Mouse (Mus musculus) liver, adult 2 months (tissue): ENCODE measurements around the gene Ldb1. TPM values are rescaled to one million over a fixed set of nuclear protein-coding genes. Genes with fewer than 3 reads are reported as not detected.

Experiments
- DNase-seq: peaks from one replicate; pipeline ENCODE4 v3.0.0-alpha.2; 2011; ENCODE audit warnings: low read depth, low spot score; ENCODE audit errors: extremely low read depth
- H3K27ac ChIP-seq: fragments of 200-500 bp; replicated peaks from 2 replicates; pipeline ENCODE4 v1.5.1; 2012; ENCODE audit warnings: low read depth, mild to moderate bottlenecking, control low read depth, inconsistent platforms, low read length; ENCODE audit not compliant: insufficient read depth
- H3K27me3 ChIP-seq: fragments of 200-500 bp; 2 replicates; pipeline ENCODE4 v1.6.1; 2012; ENCODE audit warnings: mild to moderate bottlenecking, moderate library complexity, low read length, inconsistent platforms; ENCODE audit not compliant: control insufficient read depth, insufficient read depth
- H3K36me3 ChIP-seq: fragments of 200-500 bp; 2 replicates; pipeline ENCODE4 v1.6.1; 2012; ENCODE audit warnings: low read length, inconsistent platforms; ENCODE audit not compliant: control insufficient read depth, insufficient read depth
- H3K4me1 ChIP-seq: fragments of 200-500 bp; 2 replicates; pipeline ENCODE4 v1.6.1; 2011; ENCODE audit warnings: low read length; ENCODE audit not compliant: control insufficient read depth, insufficient read depth
- H3K4me3 ChIP-seq: fragments of 200-500 bp; 2 replicates; pipeline ENCODE4 v1.5.1; 2011; ENCODE audit warnings: low read depth, mild to moderate bottlenecking, control low read depth, low read length, moderate library complexity; ENCODE audit not compliant: insufficient read depth
- H3K79me2 ChIP-seq: fragments of 200-500 bp; 2 replicates; pipeline ENCODE4 v1.6.1; 2012; ENCODE audit warnings: inconsistent platforms, mild to moderate bottlenecking, low read length, moderate library complexity; ENCODE audit not compliant: control insufficient read depth, insufficient read depth
- H3K9ac ChIP-seq: fragments of 200-500 bp; 2 replicates; pipeline ENCODE4 v1.6.1; 2012; ENCODE audit warnings: low read depth, mild to moderate bottlenecking, control low read depth, inconsistent platforms, low read length
- CTCF ChIP-seq: fragments of 200-500 bp; IDR thresholded peaks from 2 replicates; pipeline ENCODE4 v1.5.1; 2011; ENCODE audit warnings: low read depth, low read length, control low read depth
- POLR2A ChIP-seq: fragments of 200-500 bp; IDR thresholded peaks from 2 replicates; pipeline ENCODE4 v1.6.1; 2011; ENCODE audit warnings: low read length, control low read depth; ENCODE audit not compliant: insufficient read depth; ENCODE audit errors: extremely low read depth
- WGBS: fragments of 180-500 bp; shearing (Covaris S2); methylation state at CpG from one replicate; pipeline ENCODE4 v1.1.7; 2018; 5-methylcytosine and 5-hydroxymethylcytosine counted together
- polyA plus RNA-seq: library from polyadenylated mRNA; depleted of rRNA; stranded (reverse); fragments of >200 nt; gene quantifications from 2 replicates; pipeline ENCODE4 v1.2.3, GENCODE M21; 2012
- total RNA-seq: library from RNA; depleted of rRNA; stranded (reverse); fragments of >200 nt; gene quantifications from 2 replicates; pipeline ENCODE4 v1.2.3, GENCODE M21; 2014

Ldb1 gene
- total and polyA plus RNA-seq, 2 experiments: 14.9 to 42.1 TPM

DNA sequence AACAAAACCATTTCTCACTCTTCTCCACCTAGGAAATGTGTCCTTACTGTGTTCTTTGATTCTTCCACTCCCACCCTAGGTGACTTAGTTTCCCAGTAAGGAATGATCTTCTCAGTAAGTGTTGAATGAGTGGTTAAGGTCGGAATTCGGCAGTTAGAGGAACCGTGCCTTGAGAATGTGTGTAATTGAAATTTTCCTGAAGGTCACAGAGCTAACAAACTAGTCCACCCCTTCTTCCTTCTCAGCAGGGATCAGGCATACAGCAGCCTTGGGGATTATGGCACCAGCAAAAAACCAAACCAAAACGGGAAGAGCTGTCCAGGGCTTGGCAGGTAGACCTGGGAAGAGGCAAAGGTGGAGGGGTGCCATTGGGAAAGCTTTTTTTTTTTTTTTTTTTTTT, 4.1 kb upstream of the Ldb1 start:
- WGBS: 85% methylated on average over 4 of the region's 4 CpGs
- no peak overlapping the region for H3K4me3 ChIP-seq
- no peak for TF ChIP-seq CTCF
- no peak for TF ChIP-seq POLR2A
- H3K79me2 ChIP-seq: peaks cover 4% of the 10 kb centered on the region; the same call in 1 of the 2 replicates
- H3K9ac ChIP-seq: no peak overlapping the region
- no peak overlapping the region for H3K27ac ChIP-seq
- H3K36me3 ChIP-seq: no peaks in the 10 kb centered on the region
- no peak for DNase-seq
- H3K27me3 ChIP-seq: no peaks in the 10 kb centered on the region
- H3K4me1 ChIP-seq: no peaks in the 10 kb centered on the region; the same call in 1 of the 2 replicates

DNA sequence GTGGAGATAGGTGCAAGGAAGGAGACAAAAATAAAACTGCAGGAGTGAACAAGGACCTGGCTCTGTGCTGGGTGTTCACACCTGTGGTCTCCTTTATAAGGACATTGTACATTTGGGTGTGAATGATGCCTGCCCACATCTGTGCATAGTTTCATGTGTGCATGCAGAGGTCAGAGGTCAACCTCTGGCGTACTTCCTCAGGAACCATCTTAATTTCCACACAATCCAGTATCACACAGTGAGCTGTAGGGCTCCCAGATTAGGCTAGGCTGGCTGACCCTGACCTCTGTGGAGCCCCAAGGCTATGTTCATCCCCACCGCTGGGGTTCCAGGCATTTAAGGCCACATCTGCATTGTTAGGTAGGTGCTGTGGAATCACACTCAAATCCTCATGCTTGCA, 2.4 kb upstream of the Ldb1 start:
- no peak for DNase-seq
- Histone ChIP-seq H3K27ac (no peak overlapping the region), H3K4me1 (peaks cover 10% of the 10 kb centered on the region), H3K27me3 (no peaks in the 10 kb centered on the region), H3K79me2 (peaks cover 9% of the 10 kb centered on the region; the same call in 1 of the 2 replicates), H3K9ac (no peak overlapping the region), H3K36me3 (no peaks in the 10 kb centered on the region), H3K4me3 (no peak overlapping the region)
- TF ChIP-seq POLR2A: no peak
- TF ChIP-seq CTCF: no peak
- WGBS: 60% methylated on average over 2 of the region's 2 CpGs

DNA sequence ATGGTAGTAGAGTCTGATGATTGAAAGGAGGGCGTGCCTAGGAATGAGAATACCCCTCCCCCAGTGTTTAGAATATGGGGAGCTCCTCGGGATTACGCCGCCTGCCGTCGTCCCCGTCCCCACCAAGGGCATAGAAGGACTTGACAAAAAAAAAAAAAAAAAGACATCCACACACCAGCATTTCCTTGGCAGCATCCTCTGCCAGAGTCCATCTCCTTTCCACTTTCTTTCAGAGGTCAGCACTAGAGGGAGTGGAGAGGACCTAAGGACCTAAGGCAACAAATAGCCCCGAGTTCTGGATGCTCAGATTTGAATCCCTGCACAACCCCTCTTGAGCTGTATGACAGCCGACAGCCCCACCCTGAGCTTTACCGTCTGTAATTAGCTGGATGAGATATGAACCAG, 1.6 kb upstream of the Ldb1 start:
- WGBS: 25% methylated on average over 10 of the region's 10 CpGs
- Histone ChIP-seq H3K36me3 (no peaks in the 10 kb centered on the region), H3K4me1 (peaks cover 12% of the 10 kb centered on the region), H3K4me3 (no peak overlapping the region), H3K9ac (no peak overlapping the region), H3K27me3 (no peaks in the 10 kb centered on the region), H3K27ac (peak overlapping the region; percentile 50), H3K79me2 (peaks cover 14% of the 10 kb centered on the region; the same call in 1 of the 2 replicates)
- no peak for TF ChIP-seq POLR2A
- no peak for TF ChIP-seq CTCF
- no peak for DNase-seq

DNA sequence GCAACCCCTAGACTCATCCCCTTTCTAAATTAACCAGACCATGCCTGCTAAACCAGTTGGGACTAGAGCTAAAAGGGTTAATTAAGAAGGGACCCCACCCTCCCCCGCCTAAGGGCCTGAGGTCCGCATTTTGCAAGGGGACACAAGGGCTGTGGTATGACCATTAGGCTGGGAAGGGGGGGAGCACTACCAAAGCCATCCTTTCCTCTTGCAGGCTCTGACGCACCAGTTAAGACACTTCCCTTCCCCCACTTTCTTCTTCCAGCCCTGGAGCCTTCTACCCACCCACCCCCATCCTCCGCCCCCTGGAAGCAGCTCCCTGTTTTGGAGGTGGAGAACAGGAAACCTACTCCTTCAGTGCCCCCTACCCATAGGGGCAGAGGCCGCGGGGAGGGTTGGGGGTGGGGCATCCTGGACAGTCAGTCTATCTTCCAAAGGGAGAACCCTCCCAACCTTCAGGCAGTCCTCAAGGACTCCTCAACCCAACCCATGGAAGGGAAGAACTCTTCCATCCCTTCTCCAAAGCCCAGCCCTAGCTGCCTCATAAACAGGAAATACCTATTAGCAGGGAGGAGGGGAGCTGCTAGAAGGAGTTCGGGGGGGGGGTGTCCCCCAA, 790 bp upstream of the Ldb1 start:
- no peaks in the 10 kb centered on the region for H3K36me3 ChIP-seq
- DNase-seq: peak; percentile 37
- peak overlapping the region; percentile 79 for H3K4me3 ChIP-seq
- H3K27me3 ChIP-seq: no peaks in the 10 kb centered on the region
- TF ChIP-seq CTCF (no peak), POLR2A (0 out of 2 replicates have a peak, but pooled peaks have one; percentile 15)
- peaks cover 14% of the 10 kb centered on the region; the same call in 1 of the 2 replicates for H3K79me2 ChIP-seq
- H3K4me1 ChIP-seq: peaks cover 12% of the 10 kb centered on the region
- H3K27ac ChIP-seq: peak overlapping the region; percentile 86
- 7% methylated on average over 7 of the region's 7 CpGs for WGBS
- peak overlapping the region; percentile 81 for H3K9ac ChIP-seq

DNA sequence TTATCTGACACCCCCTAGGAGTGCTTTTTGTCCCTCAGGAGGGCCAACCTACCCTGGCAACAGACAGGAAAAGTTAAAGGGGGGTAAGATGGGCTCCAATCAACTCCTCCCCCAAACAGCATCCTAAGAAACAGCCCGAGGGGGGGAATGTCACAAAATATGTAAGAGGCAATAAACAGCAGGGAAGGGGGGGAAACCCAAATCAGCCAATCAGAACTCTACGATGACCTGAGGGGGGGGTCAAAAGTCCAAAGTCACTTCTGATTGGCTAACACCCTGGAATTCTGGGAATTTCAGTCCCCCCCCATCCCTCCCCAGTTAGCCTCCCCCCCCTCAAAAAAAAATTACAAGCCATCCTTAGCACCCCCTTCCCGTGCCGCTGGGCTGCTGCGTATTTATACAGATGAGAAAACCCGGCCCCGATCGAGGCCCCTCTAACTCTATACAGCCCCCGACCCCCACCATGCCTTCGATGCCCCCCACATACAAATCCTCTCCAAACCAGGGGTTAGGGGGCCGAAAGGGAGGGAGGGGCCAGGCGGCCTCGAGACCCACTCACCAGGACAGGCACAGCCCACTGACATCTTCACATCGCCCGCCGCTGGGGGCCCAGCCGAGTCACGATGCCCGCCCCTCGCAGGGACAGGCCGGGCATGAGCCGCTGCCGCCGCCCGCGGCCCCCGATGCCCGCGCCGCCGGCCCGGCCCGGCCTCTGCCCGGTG, 582 bp downstream of the Ldb1 start, which contains the start of gene Pprc1:
Gene Pprc1 (plus strand): TSS at position 616 of the 722 bp plus-strand sequence.
- Histone ChIP-seq H3K36me3 (no peaks in the 10 kb centered on the region), H3K9ac (peak within 1 kb of the TSS; percentile 81), H3K27me3 (no peaks in the 10 kb centered on the region), H3K4me3 (peak within 1 kb of the TSS; percentile 79), H3K4me1 (peaks cover 17% of the 10 kb centered on the region), H3K27ac (peak within 1 kb of the TSS; percentile 86), H3K79me2 (peaks cover 14% of the 10 kb centered on the region; the same call in 1 of the 2 replicates)
- DNase-seq: peak; percentile 39
- TF ChIP-seq POLR2A: no peak
- no peak for TF ChIP-seq CTCF
- under 1% methylated on average over 34 of the region's 34 CpGs for WGBS
